Mouse (Mus musculus) kidney, embryonic 14.5 days (tissue): ENCODE measurements at regions not wholly inside any gene's neighbourhood (a gene's known extent, or its start where the extent isn't known, plus 50 kb on each side); places are given as distances from the start of the nearest gene placed in this dataset.

Experiments used
- ATAC-seq: fragments of 200-750 bp; cut with Nextera tagmentation; 2 replicates; pipeline ENCODE4 v1.8.0; 2017; ENCODE audit warnings: moderate number of reproducible peaks, mild to moderate bottlenecking, moderate TSS enrichment, moderate library complexity; ENCODE audit not compliant: low FRiP score, low TSS enrichment
- H3K27ac ChIP-seq: fragments of 300-500 bp; sonication (generic); 2 replicates; pipeline ENCODE4 v1.5.1; 2014; ENCODE audit warnings: low read depth, mild to moderate bottlenecking, low read length, moderate library complexity, mixed read lengths
- H3K27me3 ChIP-seq: fragments of 300-500 bp; sonication (generic); 2 replicates; pipeline ENCODE4 v1.6.1; 2014; ENCODE audit warnings: mild to moderate bottlenecking, low read length; ENCODE audit not compliant: control insufficient read depth, insufficient read depth
- H3K36me3 ChIP-seq: fragments of 300-500 bp; sonication (generic); 2 replicates; pipeline ENCODE4 v1.6.1; 2014; ENCODE audit warnings: low read length, mixed read lengths; ENCODE audit not compliant: control insufficient read depth, insufficient read depth
- H3K4me1 ChIP-seq: fragments of 300-500 bp; sonication (generic); 2 replicates; pipeline ENCODE4 v1.6.1; 2014; ENCODE audit warnings: low read length, mixed read lengths; ENCODE audit not compliant: control insufficient read depth, insufficient read depth
- H3K4me2 ChIP-seq: fragments of 300-500 bp; sonication (generic); replicated peaks from 2 replicates; pipeline ENCODE4 v1.6.1; 2014; ENCODE audit warnings: low read depth, mild to moderate bottlenecking, low read length
- H3K4me3 ChIP-seq: fragments of 300-500 bp; sonication (generic); 2 replicates; pipeline ENCODE4 v1.5.1; 2014; ENCODE audit warnings: mild to moderate bottlenecking, low read length
- H3K9ac ChIP-seq: fragments of 300-500 bp; sonication (generic); 2 replicates; pipeline ENCODE4 v1.6.1; 2014; ENCODE audit warnings: low read depth, mild to moderate bottlenecking, low read length, moderate library complexity
- H3K9me3 ChIP-seq: fragments of 300-500 bp; sonication (generic); 2 replicates; pipeline ENCODE4 v1.6.1; 2016; ENCODE audit warnings: low read length; ENCODE audit not compliant: control insufficient read depth
- WGBS: fragments of 180-500 bp; shearing (Covaris S2); extraction: QIAGEN DNeasy Blood & Tissue Kit; methylation state at CpG from one replicate; pipeline ENCODE4 v1.1.7; 2014; 5-methylcytosine and 5-hydroxymethylcytosine counted together

- no peaks in the 10 kb centered on the region for H3K4me1 ChIP-seq
- ATAC-seq: no peak
- 88% methylated on average over 4 of the region's 4 CpGs for WGBS
- no peak overlapping the region for H3K4me3 ChIP-seq
- H3K4me2 ChIP-seq: no peak overlapping the region
- no peaks in the 10 kb centered on the region for H3K27me3 ChIP-seq
- no peaks in the 10 kb centered on the region for H3K9me3 ChIP-seq
- no peaks in the 10 kb centered on the region for H3K36me3 ChIP-seq
- H3K9ac ChIP-seq: no peak overlapping the region
- no peak overlapping the region for H3K27ac ChIP-seq
Observed at GRCm38 (mm10) chr17:51961337-51961736, 128.2 kb upstream of the Satb1 start.

- Histone ChIP-seq H3K9ac (no peak overlapping the region), H3K4me1 (no peaks in the 10 kb centered on the region), H3K27ac (no peak overlapping the region), H3K4me2 (no peak overlapping the region), H3K9me3 (no peaks in the 10 kb centered on the region), H3K27me3 (no peaks in the 10 kb centered on the region), H3K36me3 (no peaks in the 10 kb centered on the region), H3K4me3 (no peak overlapping the region)
- WGBS: 86% methylated on average over 13 of the region's 13 CpGs
- no peak for ATAC-seq
Observed at GRCm38 (mm10) chr17:51956275-51956674, 123.2 kb upstream of the Satb1 start.

GRCm38 (mm10) chr17:51937707-51938106 lies 104.6 kb upstream of the Satb1 start:
- 83% methylated on average over 5 of the region's 5 CpGs for WGBS
- no peak for ATAC-seq
- no peaks in the 10 kb centered on the region for H3K27me3 ChIP-seq
- H3K4me3 ChIP-seq: no peak overlapping the region
- H3K4me1 ChIP-seq: no peaks in the 10 kb centered on the region
- no peaks in the 10 kb centered on the region for H3K36me3 ChIP-seq
- no peaks in the 10 kb centered on the region for H3K9me3 ChIP-seq
- no peak overlapping the region for H3K27ac ChIP-seq
- H3K9ac ChIP-seq: no peak overlapping the region
- H3K4me2 ChIP-seq: no peak overlapping the region

- H3K4me1 ChIP-seq: no peaks in the 10 kb centered on the region
- H3K4me3 ChIP-seq: no peak overlapping the region
- no peak overlapping the region for H3K9ac ChIP-seq
- H3K9me3 ChIP-seq: no peaks in the 10 kb centered on the region
- ATAC-seq: no peak
- no peak overlapping the region for H3K27ac ChIP-seq
- no peaks in the 10 kb centered on the region for H3K27me3 ChIP-seq
- 74% methylated on average over 5 of the region's 5 CpGs for WGBS
- no peak overlapping the region for H3K4me2 ChIP-seq
- H3K36me3 ChIP-seq: no peaks in the 10 kb centered on the region
Observed at GRCm38 (mm10) chr17:51936071-51936470, 103.0 kb upstream of the Satb1 start.

- Histone ChIP-seq H3K9ac (no peak overlapping the region), H3K9me3 (no peaks in the 10 kb centered on the region), H3K4me1 (no peaks in the 10 kb centered on the region), H3K4me3 (no peak overlapping the region), H3K27me3 (no peaks in the 10 kb centered on the region), H3K4me2 (no peak overlapping the region), H3K36me3 (no peaks in the 10 kb centered on the region), H3K27ac (no peak overlapping the region)
- WGBS: 85% methylated on average over 3 of the region's 3 CpGs
- no peak for ATAC-seq
Observed at GRCm38 (mm10) chr17:51926392-51926791, 93.3 kb upstream of the Satb1 start.

GRCm38 (mm10) chr17:51907031-51907430 lies 73.9 kb upstream of the Satb1 start:
- WGBS: 80% methylated on average over 4 of the region's 4 CpGs
- H3K4me2 ChIP-seq: no peak overlapping the region
- no peak for ATAC-seq

GRCm38 (mm10) chr17:51906418-51906817 lies 73.3 kb upstream of the Satb1 start:
- H3K9me3 ChIP-seq: no peaks in the 10 kb centered on the region
- no peak overlapping the region for H3K27ac ChIP-seq
- no peak for ATAC-seq
- no peaks in the 10 kb centered on the region for H3K27me3 ChIP-seq
- H3K4me1 ChIP-seq: no peaks in the 10 kb centered on the region
- H3K36me3 ChIP-seq: no peaks in the 10 kb centered on the region
- no peak overlapping the region for H3K4me3 ChIP-seq
- H3K4me2 ChIP-seq: no peak overlapping the region
- WGBS: 83% methylated on average over 4 of the region's 4 CpGs
- no peak overlapping the region for H3K9ac ChIP-seq

More at GRCm38 (mm10) chr17:51907031-51907430, 73.9 kb upstream of the Satb1 start:
- Histone ChIP-seq H3K9me3 (no peaks in the 10 kb centered on the region), H3K9ac (no peak overlapping the region), H3K36me3 (no peaks in the 10 kb centered on the region), H3K27ac (no peak overlapping the region), H3K4me3 (no peak overlapping the region), H3K27me3 (no peaks in the 10 kb centered on the region), H3K4me1 (no peaks in the 10 kb centered on the region)

- Histone ChIP-seq H3K4me2 (no peak overlapping the region), H3K4me1 (no peaks in the 10 kb centered on the region), H3K27ac (no peak overlapping the region), H3K9me3 (no peaks in the 10 kb centered on the region), H3K4me3 (no peak overlapping the region), H3K9ac (no peak overlapping the region), H3K36me3 (no peaks in the 10 kb centered on the region), H3K27me3 (no peaks in the 10 kb centered on the region)
- no peak for ATAC-seq
- 74% methylated on average over 3 of the region's 3 CpGs for WGBS
Observed at GRCm38 (mm10) chr17:51903885-51904284, 70.8 kb upstream of the Satb1 start.

GRCm38 (mm10) chr17:51899376-51899775 lies 66.3 kb upstream of the Satb1 start:
- WGBS: 74% methylated on average over 2 of the region's 2 CpGs
- Histone ChIP-seq H3K4me3 (no peak overlapping the region), H3K9me3 (no peaks in the 10 kb centered on the region), H3K4me1 (no peaks in the 10 kb centered on the region), H3K36me3 (no peaks in the 10 kb centered on the region), H3K27ac (no peak overlapping the region), H3K9ac (no peak overlapping the region), H3K27me3 (no peaks in the 10 kb centered on the region), H3K4me2 (no peak overlapping the region)
- no peak for ATAC-seq

GRCm38 (mm10) chr17:51896160-51896559 lies 63.1 kb upstream of the Satb1 start:
- Histone ChIP-seq H3K4me2 (no peak overlapping the region), H3K4me3 (no peak overlapping the region), H3K27ac (no peak overlapping the region), H3K9me3 (no peaks in the 10 kb centered on the region), H3K4me1 (no peaks in the 10 kb centered on the region), H3K36me3 (no peaks in the 10 kb centered on the region), H3K9ac (no peak overlapping the region), H3K27me3 (no peaks in the 10 kb centered on the region)
- no peak for ATAC-seq
- WGBS: 81% methylated on average over 3 of the region's 3 CpGs
